Mouse (Mus musculus) megakaryocyte-erythroid progenitor cell, adult 5-6 weeks (primary cell): ENCODE measurements at regions not wholly inside any gene's neighbourhood (a gene's known extent, or its start where the extent isn't known, plus 50 kb on each side); places are given as distances from the start of the nearest gene placed in this dataset.
A peak's percentile ranks its signal among the peaks of the same experiment; 100 is the strongest.
"Not testable (repeated sequence)": the region's sequence is repeated elsewhere in the genome, so short reads cannot be mapped to it uniquely, and the experiment has no call there.

Experiments used
- ATAC-seq: replicated peaks from 2 replicates; pipeline ENCODE4 v1.8.0; 2016; ENCODE audit warnings: mild to moderate bottlenecking, inconsistent platforms; ENCODE audit not compliant: severe bottlenecking, poor library complexity, low FRiP score, low TSS enrichment

GRCm38 (mm10) chr8:114018364-114018763, 115.0 kb upstream of the Nudt7 start:
- ATAC-seq = no peak

- not testable (repeated sequence) for ATAC-seq
These were observed 103.2 kb upstream of the Nudt7 start for GRCm38 (mm10) chr8:114030141-114030540.

- ATAC-seq = no peak
These were observed 80.9 kb upstream of the Nudt7 start for GRCm38 (mm10) chr8:114052426-114052825.

- no peak for ATAC-seq
These were observed 69.8 kb upstream of the Nudt7 start for GRCm38 (mm10) chr8:114063566-114063965.

GRCm38 (mm10) chr8:114072330-114072729, 61.0 kb upstream of the Nudt7 start:
- no peak for ATAC-seq

GRCm38 (mm10) chr8:114074122-114074521, 59.2 kb upstream of the Nudt7 start:
- peak; percentile 80 for ATAC-seq

- no peak for ATAC-seq
These were observed 56.7 kb upstream of the Nudt7 start for GRCm38 (mm10) chr8:114076701-114077100.

GRCm38 (mm10) chr8:114081049-114081756, 52.2 kb upstream of the Nudt7 start:
- peak; percentile 83 for ATAC-seq

GRCm38 (mm10) chr8:114081757-114082059, 51.6 kb upstream of the Nudt7 start:
- ATAC-seq = no peak
